Mouse (Mus musculus) layer of hippocampus, postnatal 25 days (tissue): ENCODE data around the gene Slc51a. TPM values are rescaled to one million over a fixed set of nuclear protein-coding genes. Genes with fewer than 3 reads are reported as not detected.

Experiments used
- DNase-seq, 2 experiments: peaks; one replicate each; pipeline ENCODE4 v3.0.0; 2022; ENCODE audit warnings: mixed read lengths in 2 of 2, low spot score in 1 of 2; ENCODE audit errors: extremely low spot score in 1 of 2
- total RNA-seq, 2 experiments: library from RNA; stranded (reverse); gene quantifications; 2 replicates each; pipeline ENCODE4 v1.2.3; 2021

The Slc51a gene
- not detected for total RNA-seq

GRCm38 (mm10) chr16:32487234-32488111 lies at the start of gene Slc51a:
Slc51a (minus strand) TSS chr16:32487879.
- DNase-seq, result no peak

GRCm38 (mm10) chr16:32535157-32535751 lies 47.6 kb upstream of the Slc51a start:
- DNase-seq, result no peak

GRCm38 (mm10) chr16:32532878-32533826 lies 45.5 kb upstream of the Slc51a start:
- DNase-seq, result no peak

GRCm38 (mm10) chr16:32526906-32527305 lies 39.2 kb upstream of the Slc51a start:
- DNase-seq, result no peak

GRCm38 (mm10) chr16:32524244-32524615 lies 36.6 kb upstream of the Slc51a start:
- no peak for DNase-seq

- DNase-seq, result no peak
These were observed 36.0 kb upstream of the Slc51a start for GRCm38 (mm10) chr16:32523462-32524243.

- DNase-seq, result no peak
These were observed 35.0 kb upstream of the Slc51a start for GRCm38 (mm10) chr16:32522578-32523194.

- no peak for DNase-seq
These were observed 32.7 kb upstream of the Slc51a start for GRCm38 (mm10) chr16:32520372-32520748.

- no peak for DNase-seq
These were observed 32.1 kb upstream of the Slc51a start for GRCm38 (mm10) chr16:32519656-32520371.

GRCm38 (mm10) chr16:32517785-32518481 lies 30.3 kb upstream of the Slc51a start:
- no peak for DNase-seq

- DNase-seq, result peak; percentile 45 to 67
These were observed 28.6 kb upstream of the Slc51a start for GRCm38 (mm10) chr16:32516006-32516962.

- no peak for DNase-seq
These were observed 26.3 kb upstream of the Slc51a start for GRCm38 (mm10) chr16:32513948-32514347.

- no peak for DNase-seq
These were observed 25.7 kb upstream of the Slc51a start for GRCm38 (mm10) chr16:32513401-32513800.

GRCm38 (mm10) chr16:32512921-32513320 lies 25.2 kb upstream of the Slc51a start:
- DNase-seq, result no peak

GRCm38 (mm10) chr16:32511827-32512490 lies 24.3 kb upstream of the Slc51a start:
- DNase-seq, result no peak

- DNase-seq, result no peak
These were observed 23.7 kb upstream of the Slc51a start for GRCm38 (mm10) chr16:32511338-32511734.
